Mouse (Mus musculus): ENCODE measurements at regions not wholly inside any gene's neighbourhood (a gene's known extent, or its start where the extent isn't known, plus 50 kb on each side); places are given as distances from the start of the nearest gene placed in this dataset.

- no peak for ATAC-seq (replicated peaks; ENCODE audit: low FRiP score, low TSS enrichment, poor library complexity, severe bottlenecking)
Observed at GRCm38 (mm10) chr6:89240168-89240705, 122.2 kb downstream of the Plxna1 start.

DNA sequence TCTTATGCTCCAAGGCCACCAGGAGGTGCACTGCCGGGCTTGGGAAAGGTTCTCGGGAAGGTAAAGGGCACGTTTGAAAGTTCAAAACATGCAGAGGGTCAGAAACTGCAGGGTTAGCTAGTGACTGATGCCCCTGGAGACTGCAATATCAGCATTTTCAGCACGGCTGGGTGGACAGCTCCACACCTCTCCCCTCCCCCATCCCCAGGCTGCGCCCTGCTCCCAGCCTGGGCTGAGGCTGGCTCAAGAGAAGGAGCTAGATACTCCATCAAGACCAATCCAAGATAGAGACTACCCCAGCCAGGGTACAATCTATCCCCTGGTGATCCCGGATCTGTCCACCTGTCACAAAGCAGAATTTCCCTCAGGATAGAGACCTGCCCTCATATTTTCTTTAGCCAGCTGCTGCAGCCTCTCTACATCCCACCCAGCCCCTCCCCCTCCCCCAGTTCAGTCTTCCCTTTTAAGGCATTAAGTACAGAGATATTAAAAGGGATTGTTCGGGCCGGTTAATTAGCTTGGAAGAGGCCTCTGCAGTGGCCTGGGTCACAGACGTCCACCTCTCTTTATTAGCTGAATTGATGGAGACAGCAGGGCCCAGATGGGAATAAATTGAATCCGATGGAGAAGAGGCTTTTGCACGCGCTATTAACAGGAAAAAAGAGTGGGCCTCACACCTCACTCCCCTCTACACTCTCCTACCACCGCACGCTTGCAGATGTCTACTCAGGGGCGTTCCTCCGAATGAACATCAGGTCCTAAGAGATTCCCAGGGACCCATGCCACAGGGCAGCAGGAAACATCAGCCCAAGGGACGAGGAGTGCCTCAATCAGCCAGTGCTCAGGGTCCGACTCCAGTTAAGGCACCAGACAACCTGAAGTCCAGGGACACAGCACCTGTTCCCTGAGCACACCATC is 119.8 kb downstream of the Plxna1 start:
- ATAC-seq (replicated peaks; ENCODE audit: low FRiP score, low TSS enrichment, poor library complexity, severe bottlenecking) = peak; percentile 58; the same call in 1 of the 2 replicates

- ATAC-seq (replicated peaks; ENCODE audit: low FRiP score, low TSS enrichment, poor library complexity, severe bottlenecking) = no peak
Observed at GRCm38 (mm10) chr6:89245506-89245905, 116.9 kb downstream of the Plxna1 start.

DNA sequence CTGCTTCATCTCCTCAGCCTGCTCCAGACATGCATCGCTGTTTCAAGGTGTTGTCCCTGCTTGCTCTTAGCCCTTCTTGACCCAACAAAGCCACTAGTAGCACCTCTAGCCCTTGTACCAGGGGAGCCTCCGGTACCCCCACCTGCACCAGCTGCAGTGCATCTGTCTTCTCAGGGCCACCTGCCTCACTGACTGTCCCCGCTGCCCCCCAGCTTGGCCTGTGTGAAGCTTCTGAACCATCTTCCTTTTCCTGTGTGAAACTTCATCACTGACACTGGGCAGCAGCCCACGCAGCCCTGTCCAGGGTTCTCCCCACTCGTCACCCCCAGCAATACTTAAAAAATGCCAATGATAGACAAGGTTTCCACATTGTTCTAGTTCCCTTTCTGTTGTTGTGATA is 116.2 kb downstream of the Plxna1 start:
- ATAC-seq (replicated peaks; ENCODE audit: low FRiP score, low TSS enrichment, poor library complexity, severe bottlenecking) = no peak

DNA sequence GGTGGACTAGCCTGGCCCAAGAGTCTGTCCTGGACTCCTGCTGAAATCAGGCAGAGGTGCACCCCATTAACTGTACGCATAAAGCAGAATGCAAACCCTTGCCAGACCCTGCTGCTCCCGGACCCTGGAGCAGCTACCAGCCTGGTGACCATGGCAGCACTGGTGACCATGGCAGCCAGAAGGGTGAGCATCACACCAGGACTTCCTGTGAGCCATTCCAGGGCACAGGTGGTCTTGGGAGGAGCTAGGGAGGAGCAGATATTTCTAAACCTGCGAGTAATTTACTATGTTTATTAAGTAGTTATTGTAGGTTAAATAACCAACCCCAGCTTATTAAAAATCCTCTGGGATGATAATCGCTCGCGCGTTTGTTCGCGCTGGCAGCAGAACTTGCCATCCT is 113.8 kb downstream of the Plxna1 start:
- ATAC-seq (replicated peaks; ENCODE audit: low FRiP score, low TSS enrichment, poor library complexity, severe bottlenecking) = no peak

DNA sequence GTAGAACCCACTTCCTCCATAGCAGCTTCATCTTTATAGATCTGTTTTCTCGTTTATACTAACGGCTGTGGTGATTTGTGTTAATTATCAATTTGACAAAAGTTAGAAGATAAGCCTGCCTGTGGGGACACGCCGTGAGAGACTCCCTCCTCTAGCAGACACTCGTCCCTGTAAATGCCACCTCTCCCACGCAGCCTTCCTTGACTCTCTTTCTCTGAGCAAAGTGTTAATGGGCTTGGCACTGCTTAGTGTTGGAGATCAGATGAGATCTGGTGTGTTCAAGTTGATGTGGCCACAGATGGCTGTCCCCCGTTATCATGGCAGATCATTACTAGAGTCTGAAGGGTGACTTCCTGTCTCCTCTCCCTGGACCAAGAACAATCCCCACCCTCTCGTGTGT is 113.1 kb downstream of the Plxna1 start:
- no peak for ATAC-seq (replicated peaks; ENCODE audit: low FRiP score, low TSS enrichment, poor library complexity, severe bottlenecking)

DNA sequence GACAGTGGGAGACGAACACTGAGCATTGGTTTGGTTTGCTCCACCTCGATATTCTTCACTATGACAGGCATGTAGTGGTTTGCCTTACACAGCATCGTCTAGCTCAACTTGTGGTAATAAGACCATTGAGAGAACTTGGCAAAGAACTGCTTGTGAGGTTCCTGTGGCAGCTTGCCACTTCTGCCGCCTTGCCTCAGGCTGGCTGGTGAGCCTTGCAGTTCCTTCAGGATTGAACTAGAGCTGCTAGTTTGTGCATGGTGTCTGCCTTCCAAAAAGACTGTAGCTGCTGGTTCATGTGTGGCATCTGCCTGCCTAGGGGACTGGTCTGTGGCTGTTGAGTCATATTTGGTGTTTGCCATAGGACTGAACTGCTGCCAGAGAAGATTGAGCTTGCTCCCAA is 110.8 kb downstream of the Plxna1 start:
- no peak for ATAC-seq (replicated peaks; ENCODE audit: low FRiP score, low TSS enrichment, poor library complexity, severe bottlenecking)

- no peak for ATAC-seq (replicated peaks; ENCODE audit: low FRiP score, low TSS enrichment, poor library complexity, severe bottlenecking)
Observed at GRCm38 (mm10) chr6:89256022-89256421, 106.4 kb downstream of the Plxna1 start.

GRCm38 (mm10) chr6:89256630-89257292 is 105.7 kb downstream of the Plxna1 start:
- no peak for ATAC-seq (replicated peaks; ENCODE audit: low FRiP score, low TSS enrichment, poor library complexity, severe bottlenecking)

- ATAC-seq (replicated peaks; ENCODE audit: low FRiP score, low TSS enrichment, poor library complexity, severe bottlenecking) = no peak
Observed at GRCm38 (mm10) chr6:89257416-89257815, 105.0 kb downstream of the Plxna1 start.

GRCm38 (mm10) chr6:89258140-89258539 is 104.3 kb downstream of the Plxna1 start:
- ATAC-seq (replicated peaks; ENCODE audit: low FRiP score, low TSS enrichment, poor library complexity, severe bottlenecking) = peak; percentile 78

DNA sequence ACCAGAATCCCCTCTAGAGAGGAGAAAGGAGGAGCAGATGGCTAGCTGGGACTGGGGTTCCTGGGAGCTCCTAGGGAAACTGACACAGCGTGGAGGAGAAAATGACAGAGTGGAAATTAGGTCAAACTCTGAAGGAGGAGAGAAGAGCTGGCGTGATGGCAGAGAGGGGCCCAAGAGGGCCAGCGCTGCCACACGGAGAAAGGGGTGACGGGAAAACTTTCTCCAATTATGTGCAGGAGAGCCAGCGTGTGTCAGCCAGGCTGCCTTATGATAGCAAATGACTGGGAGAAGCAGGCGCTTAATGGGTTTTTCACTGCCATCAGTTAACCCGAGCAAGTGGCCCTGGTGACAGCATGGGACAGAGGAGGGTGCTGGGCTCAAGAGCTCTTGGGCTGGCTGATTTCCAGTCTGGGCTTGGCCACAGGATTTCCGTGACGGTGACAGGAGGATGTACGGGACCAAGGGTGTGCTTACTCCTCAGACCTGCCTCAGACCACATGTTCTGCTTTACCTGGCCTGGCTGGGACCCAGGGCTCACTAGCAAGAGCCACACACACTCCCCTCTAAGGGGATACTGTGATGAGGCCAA is 102.9 kb downstream of the Plxna1 start:
- ATAC-seq (replicated peaks; ENCODE audit: low FRiP score, low TSS enrichment, poor library complexity, severe bottlenecking) = no peak

GRCm38 (mm10) chr6:89262958-89263357 is 99.5 kb downstream of the Plxna1 start:
- no peak for ATAC-seq (replicated peaks; ENCODE audit: low FRiP score, low TSS enrichment, poor library complexity, severe bottlenecking)

DNA sequence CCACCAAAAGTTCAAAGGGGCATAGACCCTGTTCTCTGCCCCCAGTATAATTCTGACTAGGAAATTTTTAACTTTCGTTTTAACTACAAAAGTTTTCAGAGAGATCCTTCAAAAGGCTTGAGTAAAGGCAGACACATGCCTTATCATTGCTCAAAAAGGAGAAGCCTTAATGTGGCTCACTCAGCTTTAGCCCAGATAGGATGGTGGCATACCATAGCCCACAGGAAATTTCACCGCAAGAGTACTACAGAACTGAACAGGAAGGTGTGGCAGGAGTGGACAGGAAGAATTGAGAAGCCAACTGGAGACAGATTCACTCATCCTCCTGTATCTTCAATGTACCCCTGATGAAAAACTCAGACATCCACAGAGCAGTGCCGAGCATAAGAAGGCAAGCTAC is 97.1 kb downstream of the Plxna1 start:
- ATAC-seq (replicated peaks; ENCODE audit: low FRiP score, low TSS enrichment, poor library complexity, severe bottlenecking) = no peak
